Mouse (Mus musculus) forebrain, embryonic 13.5 days (tissue): ENCODE measurements around the gene Shisa6. TPM values are rescaled to one million over a fixed set of nuclear protein-coding genes. Genes with fewer than 3 reads are reported as not detected.
A peak's percentile ranks its signal among the peaks of the same experiment; 100 is the strongest.

ENCODE experiments used
- ATAC-seq: fragments of 200-750 bp; cut with Nextera tagmentation; 2 replicates; pipeline ENCODE4 v1.8.0; 2017
- H3K27ac ChIP-seq: fragments of 300-500 bp; sonication (generic); 2 replicates; pipeline ENCODE4 v1.5.1; 2015; ENCODE audit warnings: inconsistent platforms, mild to moderate bottlenecking, moderate library complexity
- H3K27me3 ChIP-seq: fragments of 300-500 bp; sonication (generic); 2 replicates; pipeline ENCODE4 v1.6.1; 2015; ENCODE audit warnings: mild to moderate bottlenecking, inconsistent platforms
- H3K36me3 ChIP-seq: fragments of 300-500 bp; sonication (generic); 2 replicates; pipeline ENCODE4 v1.6.1; 2015; ENCODE audit warnings: mild to moderate bottlenecking, inconsistent platforms; ENCODE audit not compliant: poor library complexity, severe bottlenecking
- H3K4me1 ChIP-seq: fragments of 300-500 bp; sonication (generic); 2 replicates; pipeline ENCODE4 v1.6.1; 2015; ENCODE audit warnings: inconsistent platforms
- H3K4me2 ChIP-seq: fragments of 300-500 bp; sonication (generic); 2 replicates; pipeline ENCODE4 v1.6.1; 2015; ENCODE audit warnings: inconsistent platforms, mild to moderate bottlenecking, moderate library complexity
- H3K4me3 ChIP-seq: fragments of 300-500 bp; sonication (generic); 2 replicates; pipeline ENCODE4 v1.5.1; 2015; ENCODE audit warnings: mild to moderate bottlenecking, inconsistent platforms
- H3K9ac ChIP-seq: fragments of 300-500 bp; sonication (generic); 2 replicates; pipeline ENCODE4 v1.6.1; 2015; ENCODE audit warnings: mild to moderate bottlenecking, inconsistent platforms
- H3K9me3 ChIP-seq: fragments of 300-500 bp; sonication (generic); replicated peaks from 2 replicates; pipeline ENCODE4 v1.6.1; 2016; ENCODE audit warnings: inconsistent platforms
- WGBS: fragments of 180-500 bp; shearing (Covaris S2); methylation state at CpG from one replicate; pipeline ENCODE4 v1.1.7; 2015; 5-methylcytosine and 5-hydroxymethylcytosine counted together
- polyA plus RNA-seq: library from polyadenylated mRNA; unstranded; fragments of >200 nt; fragmentation: Nextera tagmentation; extraction: Ambion mirVana; gene quantifications from 2 replicates; pipeline ENCODE4 v1.2.1, GENCODE M21; 2015

Shisa6 gene
- polyA plus RNA-seq, 1 experiment from 2014 or later = 1.7 TPM

- Histone ChIP-seq H3K27me3 (no peaks in the 10 kb centered on the region), H3K36me3 (no peaks in the 10 kb centered on the region), H3K9me3 (no peaks in the 10 kb centered on the region), H3K4me2 (no peak overlapping the region), H3K4me3 (no peak overlapping the region), H3K9ac (no peak overlapping the region), H3K27ac (no peak overlapping the region), H3K4me1 (no peaks in the 10 kb centered on the region)
- 81% methylated on average over 3 of the region's 3 CpGs for WGBS
- no peak for ATAC-seq
Observed at GRCm38 (mm10) chr11:66188627-66189287, 337.0 kb downstream of the Shisa6 start.

GRCm38 (mm10) chr11:66188146-66188545, 337.6 kb downstream of the Shisa6 start:
- 71% methylated on average over 2 of the region's 2 CpGs for WGBS
- no peak overlapping the region for H3K4me3 ChIP-seq
- no peaks in the 10 kb centered on the region for H3K27me3 ChIP-seq
- H3K36me3 ChIP-seq = no peaks in the 10 kb centered on the region
- no peak for ATAC-seq
- H3K9me3 ChIP-seq = no peaks in the 10 kb centered on the region
- no peaks in the 10 kb centered on the region for H3K4me1 ChIP-seq
- no peak overlapping the region for H3K27ac ChIP-seq
- H3K4me2 ChIP-seq = no peak overlapping the region
- no peak overlapping the region for H3K9ac ChIP-seq

GRCm38 (mm10) chr11:66177781-66178180, 348.0 kb downstream of the Shisa6 start:
- Histone ChIP-seq H3K9me3 (0 out of 2 replicates have a peak, but pooled peaks cover 4% of the 10 kb centered on the region), H3K4me2 (no peak overlapping the region), H3K36me3 (no peaks in the 10 kb centered on the region), H3K27me3 (no peaks in the 10 kb centered on the region), H3K27ac (no peak overlapping the region), H3K4me3 (no peak overlapping the region), H3K9ac (no peak overlapping the region), H3K4me1 (no peaks in the 10 kb centered on the region)
- WGBS = 78% methylated on average over 2 of the region's 2 CpGs
- ATAC-seq = no peak

GRCm38 (mm10) chr11:66167801-66168651, 357.7 kb downstream of the Shisa6 start, which contains the start of gene Dnah9:
Gene Dnah9 (minus strand): TSS chr11:66168551.
- peak; percentile 98 for ATAC-seq
- Histone ChIP-seq H3K9ac (peak within 1 kb of the TSS; percentile 50), H3K36me3 (no peaks in the 10 kb centered on the region), H3K9me3 (no peaks in the 10 kb centered on the region), H3K4me1 (0 out of 2 replicates have a peak, but pooled peaks cover 10% of the 10 kb centered on the region), H3K27me3 (peaks cover 11% of the 10 kb centered on the region; the same call in 1 of the 2 replicates), H3K4me2 (peak within 1 kb of the TSS; percentile 98), H3K27ac (peak within 1 kb of the TSS; percentile 81), H3K4me3 (peak within 1 kb of the TSS; percentile 49)
- WGBS = under 1% methylated on average over 53 of the region's 53 CpGs

- ATAC-seq = no peak
- H3K27me3 ChIP-seq = peaks cover 7% of the 10 kb centered on the region; the same call in 1 of the 2 replicates
- H3K36me3 ChIP-seq = no peaks in the 10 kb centered on the region
- no peak overlapping the region for H3K4me3 ChIP-seq
- H3K4me2 ChIP-seq = no peak overlapping the region
- no peaks in the 10 kb centered on the region for H3K9me3 ChIP-seq
- no peak overlapping the region for H3K27ac ChIP-seq
- H3K9ac ChIP-seq = no peak overlapping the region
- 88% methylated on average over 2 of the region's 2 CpGs for WGBS
- 0 out of 2 replicates have a peak, but pooled peaks cover 10% of the 10 kb centered on the region for H3K4me1 ChIP-seq
Observed at GRCm38 (mm10) chr11:66164022-66164421, 361.7 kb downstream of the Shisa6 start.
